Mouse (Mus musculus): Measurements from ENCODE around the gene Gm45062.
"Not testable (repeated sequence)": the region's sequence is repeated elsewhere in the genome, so short reads cannot be mapped to it uniquely, and the experiment has no call there.

Gene Gm45062

DNA sequence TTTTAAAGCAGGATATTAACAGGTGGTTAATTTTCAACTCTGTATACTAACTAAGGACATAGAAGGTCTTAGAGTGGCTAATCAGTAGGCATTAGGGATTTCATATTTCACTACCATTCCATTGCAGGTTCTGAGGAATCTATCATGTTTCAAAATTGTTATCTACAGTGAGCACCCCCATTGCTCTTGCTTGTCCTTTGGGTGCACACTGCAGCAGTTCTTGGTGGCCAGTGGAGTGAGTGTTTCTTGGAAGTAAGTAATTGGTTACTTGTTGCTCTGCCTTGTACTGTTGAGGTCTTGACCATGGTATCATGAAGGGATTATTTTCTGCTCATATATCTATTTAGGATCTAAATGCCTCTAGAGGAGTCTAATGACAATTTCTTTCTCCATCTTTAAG is 57.0 kb downstream of the Gm45062 start:
- DNase-seq: no peak

DNA sequence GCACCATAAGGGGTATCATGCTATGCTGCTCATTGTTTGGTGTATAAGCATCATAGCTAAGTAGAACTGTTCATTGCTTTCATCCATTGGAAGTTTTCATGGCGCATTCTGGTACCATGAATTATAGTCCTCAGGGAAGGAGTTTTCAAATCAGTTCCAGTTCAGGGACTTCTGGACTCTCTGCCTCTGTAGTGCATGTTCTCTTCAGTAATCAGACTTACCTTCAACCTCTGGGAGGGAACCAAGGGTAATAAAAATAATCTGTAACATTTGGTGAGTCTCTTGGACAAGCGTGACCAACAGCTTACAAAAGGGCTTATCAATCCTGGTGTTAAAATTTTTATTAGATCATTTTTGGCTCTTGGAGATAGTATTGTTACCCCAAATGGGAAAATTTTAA is 60.3 kb downstream of the Gm45062 start:
- DNase-seq: no peak

DNA sequence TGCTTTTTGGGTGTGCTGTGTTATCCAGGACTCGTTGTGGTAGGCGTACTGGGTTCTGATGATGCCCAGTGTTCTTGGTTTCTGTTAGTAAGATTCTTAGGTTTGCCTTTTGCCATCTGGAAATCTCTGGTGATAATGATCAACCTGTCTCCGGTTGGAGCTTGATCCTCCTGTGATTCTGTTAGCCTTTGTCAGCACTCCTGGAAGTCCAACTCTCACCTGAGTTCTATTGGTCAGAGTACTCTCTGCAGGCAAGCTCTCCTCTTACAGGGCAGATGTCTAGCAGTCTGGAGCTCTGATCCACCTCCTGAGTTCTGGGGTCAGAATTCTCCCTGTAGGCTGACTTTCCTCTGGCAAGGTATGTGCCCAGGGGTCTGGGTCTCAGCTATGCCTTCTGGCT is 72.2 kb downstream of the Gm45062 start:
- DNase-seq: not testable (repeated sequence)

DNA sequence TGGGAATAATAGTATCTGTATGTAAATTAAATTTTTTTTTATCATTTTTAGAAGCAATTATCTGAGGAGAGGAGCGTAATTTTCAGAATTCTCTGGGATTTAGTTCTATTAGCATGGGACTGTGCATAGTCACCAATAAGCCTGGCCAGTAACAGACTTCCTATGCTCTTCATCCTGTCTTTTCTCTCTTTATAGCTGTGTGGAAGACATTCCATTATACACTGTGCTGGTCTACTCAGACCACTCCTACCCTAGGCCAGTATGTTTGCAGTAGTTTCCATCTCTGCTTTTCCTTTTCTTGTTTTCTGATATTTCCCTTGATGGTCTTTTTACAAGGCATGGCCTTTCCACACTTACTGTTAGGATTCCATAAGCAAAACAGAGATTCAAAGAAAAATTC is 74.1 kb downstream of the Gm45062 start:
- no peak for DNase-seq

DNA sequence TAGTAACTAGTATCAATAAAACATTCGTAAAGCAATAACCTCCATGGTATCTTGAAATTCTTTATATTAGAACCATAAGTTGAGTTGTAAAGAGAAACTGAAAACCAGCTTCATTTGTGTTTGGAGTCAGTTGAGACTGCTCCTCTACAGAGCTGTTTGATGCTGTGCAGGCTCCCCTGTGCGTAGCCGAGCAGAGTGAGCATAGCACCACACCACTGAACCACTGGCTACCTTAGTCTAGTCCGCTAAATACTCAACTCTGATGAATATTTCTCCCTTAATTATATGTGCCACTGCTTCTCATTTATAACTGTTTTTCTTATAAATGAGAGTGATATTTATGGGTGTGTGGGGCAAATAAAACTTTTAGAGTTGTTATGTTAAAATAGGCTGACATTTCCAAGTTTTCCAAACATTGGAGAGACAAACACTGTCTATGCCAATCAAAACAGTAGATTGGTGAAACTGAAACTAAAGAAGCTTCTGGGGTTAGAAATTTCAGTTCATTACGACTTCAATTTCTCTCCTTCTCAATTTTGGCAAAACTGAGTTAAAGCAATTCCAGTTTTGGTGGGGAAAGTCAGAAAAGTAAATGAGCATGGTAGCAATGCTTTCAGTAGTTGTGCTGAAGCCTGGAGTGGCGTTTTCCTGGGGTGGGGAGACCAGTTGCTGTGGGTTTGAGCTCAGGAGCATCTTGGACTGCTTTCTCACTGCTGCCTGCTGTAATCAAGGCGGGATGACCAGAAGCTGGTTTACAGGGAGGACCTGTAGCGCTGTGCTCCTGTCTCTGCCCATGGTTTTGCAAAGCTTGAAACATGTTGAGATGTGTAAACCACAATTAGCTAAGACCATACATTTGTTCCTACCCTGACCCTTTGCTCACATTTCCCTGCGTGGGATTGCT is 77.5 kb downstream of the Gm45062 start:
- DNase-seq: no peak

DNA sequence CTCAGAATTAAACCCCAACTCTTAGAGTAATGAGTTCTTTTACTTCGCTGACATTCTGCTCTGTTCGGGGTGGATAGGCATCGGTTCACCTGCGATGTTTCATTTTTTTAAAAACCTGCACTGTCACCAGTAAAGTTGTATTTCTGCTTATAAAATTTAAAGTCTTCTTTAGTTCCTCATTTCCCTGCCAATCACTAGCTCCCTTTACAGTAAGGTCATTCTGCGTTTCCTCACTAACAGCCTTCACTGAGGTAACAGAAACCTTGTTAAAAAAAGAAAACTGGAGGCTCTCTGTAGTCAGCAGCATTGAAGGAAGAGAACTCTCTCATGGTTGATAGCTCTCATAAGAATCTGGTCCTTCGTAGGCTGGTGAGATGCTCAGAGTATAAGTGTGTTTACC is 80.2 kb downstream of the Gm45062 start:
- DNase-seq: no peak

DNA sequence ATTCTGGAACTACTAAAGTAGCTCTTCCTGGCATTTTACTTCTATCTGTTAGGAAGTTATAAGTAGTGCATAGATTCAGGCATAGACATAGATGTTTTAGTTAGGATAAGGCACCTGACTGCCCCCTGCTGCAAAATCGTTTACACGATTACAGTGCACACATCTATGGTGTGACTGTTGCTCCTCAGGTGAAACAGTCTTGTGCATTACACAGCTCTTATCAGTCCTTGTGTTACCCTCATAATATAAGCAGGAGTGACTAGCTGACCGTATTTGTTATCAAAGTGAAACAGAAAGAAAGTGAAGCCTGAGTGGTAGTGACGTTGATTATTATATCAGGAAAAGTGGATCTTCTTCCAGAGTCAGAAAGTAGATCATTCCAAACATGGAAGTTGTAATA is 84.0 kb downstream of the Gm45062 start:
- no peak for DNase-seq

DNA sequence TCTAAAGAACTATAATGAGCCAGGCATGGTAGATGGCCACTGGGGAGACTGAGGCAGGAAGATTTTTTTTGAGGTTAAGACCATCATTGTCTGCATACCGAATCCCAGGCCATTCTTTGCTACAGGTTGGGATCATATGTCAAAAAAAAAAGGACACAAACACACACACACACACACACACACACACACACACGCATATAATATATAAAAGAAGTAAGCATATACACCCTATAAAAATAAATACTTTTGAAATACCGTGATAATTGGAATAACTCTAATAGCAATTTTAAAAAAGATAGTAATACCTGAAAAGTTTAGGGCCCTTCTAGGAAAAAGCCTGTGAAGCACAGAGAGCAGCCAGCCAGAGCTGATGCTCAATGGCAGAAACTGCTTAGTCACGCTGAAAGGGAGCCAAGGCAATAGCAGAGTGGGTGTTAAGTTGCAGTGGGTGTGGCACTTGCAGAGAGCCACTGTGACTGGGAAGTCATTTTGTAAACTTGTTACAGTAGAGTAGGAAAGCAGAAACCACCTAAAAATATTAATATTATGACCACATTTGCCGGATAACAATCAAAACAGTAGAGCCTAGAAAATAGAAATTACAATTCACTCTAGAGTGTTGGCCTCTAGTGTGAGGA is 86.1 kb downstream of the Gm45062 start:
- peak; percentile 85 for DNase-seq

DNA sequence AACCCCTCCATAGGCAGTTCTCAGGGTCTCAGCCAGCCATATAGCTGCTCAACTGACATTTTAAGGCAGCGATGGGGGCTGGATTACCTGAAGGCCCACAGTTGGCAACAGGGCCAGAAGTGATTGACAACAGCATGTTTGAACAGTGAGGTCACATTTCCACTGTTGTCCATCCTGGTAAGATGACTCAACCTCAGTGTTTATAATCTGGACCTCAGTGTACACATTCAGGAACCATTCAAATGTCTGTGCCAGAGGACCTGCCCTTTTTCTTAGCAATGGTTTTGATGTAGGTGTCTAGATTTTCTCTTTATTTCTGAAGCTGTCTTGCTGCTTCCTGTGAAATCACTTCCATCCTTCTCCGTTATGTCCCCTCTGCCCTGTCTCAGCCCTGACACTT is 87.9 kb downstream of the Gm45062 start:
- peak; percentile 27 for DNase-seq

DNA sequence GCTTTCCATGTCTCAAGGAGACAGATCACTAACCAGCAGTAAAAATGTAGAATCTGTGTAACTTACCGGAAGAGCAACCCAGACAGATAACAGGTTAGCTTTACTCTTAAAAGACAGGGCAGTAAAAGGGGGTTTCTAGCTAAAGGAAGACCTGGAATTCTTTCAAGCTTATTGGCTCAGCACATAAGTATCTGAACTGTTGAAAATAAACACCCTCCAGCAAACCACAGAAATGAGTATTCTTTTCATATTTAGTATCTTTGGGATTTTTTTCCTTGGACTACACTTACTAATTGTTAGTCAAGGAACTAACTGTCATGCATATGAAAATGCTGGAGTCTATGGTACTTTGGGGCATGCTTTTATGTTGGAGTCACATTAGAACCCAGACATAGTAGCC is 89.1 kb downstream of the Gm45062 start:
- DNase-seq: no peak

DNA sequence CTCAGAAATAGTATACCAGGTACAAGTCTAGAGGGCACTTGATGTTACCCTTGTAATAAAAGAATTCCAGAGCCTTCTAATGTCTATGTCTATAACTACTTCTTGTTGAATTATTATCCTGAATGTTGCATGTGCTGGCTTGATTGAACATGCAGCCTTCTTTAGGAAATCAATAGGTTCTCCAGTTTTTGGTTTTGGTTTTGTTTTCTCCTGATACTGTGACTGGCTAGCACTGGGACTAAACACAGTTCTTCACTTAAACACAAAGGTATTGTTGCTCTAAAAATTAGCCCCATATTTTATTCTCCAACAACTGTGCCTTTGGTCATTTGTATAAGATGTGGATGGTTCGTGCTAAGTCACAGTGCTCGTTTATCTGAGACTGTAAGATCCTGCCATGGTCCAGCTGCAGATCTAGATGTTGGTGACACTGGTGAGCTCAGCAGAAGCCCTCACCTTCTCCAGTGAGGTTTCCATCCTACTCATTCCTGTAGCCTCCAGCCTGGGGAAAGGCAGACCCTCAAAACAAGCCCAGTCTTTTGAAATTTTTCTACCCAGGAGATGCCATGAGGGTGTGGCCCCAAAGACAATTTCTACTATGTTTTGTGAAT is 89.9 kb downstream of the Gm45062 start:
- DNase-seq: no peak

DNA sequence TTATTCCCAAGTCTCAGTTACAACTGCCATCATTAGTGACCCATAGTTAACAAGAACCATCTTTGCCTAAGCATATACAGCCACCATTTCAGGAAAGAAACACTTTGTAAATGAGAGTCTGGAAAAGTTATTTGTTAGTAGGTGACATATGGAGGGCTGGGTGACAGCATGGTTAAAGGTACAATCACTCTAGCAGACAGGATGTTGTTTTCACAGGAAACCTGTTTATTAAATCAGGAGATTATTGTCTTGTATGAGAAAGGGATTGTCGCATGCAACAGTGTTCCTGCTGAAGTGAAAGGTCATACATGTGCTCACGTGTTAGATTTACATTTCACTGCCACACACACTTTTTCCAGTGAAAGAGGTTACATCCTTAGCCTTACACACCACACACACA is 92.3 kb downstream of the Gm45062 start:
- no peak for DNase-seq

DNA sequence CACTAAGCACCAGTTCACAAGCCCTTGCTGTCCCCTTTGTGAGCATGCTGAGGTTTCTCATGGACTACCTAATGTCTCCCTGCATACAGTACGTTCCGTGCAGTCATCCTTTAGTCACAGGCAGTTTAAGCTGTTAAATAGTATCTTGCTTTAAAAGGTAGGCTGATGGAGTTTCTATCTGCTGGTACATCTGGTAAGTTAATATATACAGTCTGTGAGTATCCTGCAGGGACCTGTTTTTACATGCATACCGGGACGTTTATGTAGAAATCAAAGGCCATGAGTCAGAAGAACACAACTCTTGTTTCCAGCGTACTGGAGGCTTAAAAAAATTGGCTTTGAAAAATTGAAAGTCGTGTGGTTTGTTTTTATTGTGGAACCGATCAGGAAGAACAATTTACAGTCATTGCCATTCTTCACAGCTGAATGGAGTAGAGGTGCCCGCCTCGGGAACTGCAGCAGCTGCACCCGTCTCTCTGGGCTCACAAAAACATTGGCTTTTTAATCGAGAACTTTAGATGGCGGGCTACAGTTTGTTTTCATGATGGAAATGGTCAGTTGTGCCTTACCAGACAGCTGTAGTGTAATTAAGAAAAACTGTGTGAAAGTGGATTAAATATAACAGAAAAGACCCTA is 93.4 kb downstream of the Gm45062 start:
- no peak for DNase-seq

DNA sequence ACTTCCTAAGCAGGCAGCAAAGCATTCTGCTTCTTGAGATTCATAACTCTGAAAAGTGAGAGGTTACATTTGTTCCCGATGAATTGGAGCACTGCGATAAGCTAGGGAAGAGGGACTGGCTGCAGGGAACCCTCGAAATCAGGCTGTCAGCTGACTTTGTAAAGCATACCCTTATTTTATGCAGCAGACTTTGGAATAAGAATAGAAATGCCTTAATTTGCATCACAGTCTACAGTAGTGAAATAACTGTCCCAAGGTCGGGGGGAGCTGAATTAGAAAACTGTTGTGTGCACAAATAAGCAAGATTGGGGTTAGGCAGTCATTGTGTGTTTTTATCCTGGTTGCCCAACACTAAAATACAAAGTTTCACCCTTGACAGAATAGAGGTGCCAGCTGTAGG is 94.2 kb downstream of the Gm45062 start:
- no peak for DNase-seq

DNA sequence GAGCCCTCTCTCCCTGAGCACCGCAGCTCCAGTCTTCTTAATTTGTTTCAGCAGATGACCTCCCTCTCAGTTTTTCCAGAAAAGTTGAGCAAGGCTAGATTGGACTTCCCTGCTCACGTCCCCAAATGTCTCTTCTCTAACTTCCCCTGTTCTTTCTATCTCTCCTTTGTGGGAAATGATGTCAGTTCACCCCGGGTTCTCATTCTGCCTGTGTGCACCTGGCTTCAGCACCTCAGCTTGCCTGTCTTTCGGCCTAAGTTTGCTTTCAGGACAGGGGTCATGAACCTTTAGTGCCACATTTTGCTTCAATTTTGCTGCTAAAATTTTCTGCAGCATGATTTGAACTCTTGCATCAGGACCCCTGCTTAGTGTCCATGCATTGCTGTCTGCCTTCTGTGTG is 95.6 kb downstream of the Gm45062 start:
- no peak for DNase-seq

DNA sequence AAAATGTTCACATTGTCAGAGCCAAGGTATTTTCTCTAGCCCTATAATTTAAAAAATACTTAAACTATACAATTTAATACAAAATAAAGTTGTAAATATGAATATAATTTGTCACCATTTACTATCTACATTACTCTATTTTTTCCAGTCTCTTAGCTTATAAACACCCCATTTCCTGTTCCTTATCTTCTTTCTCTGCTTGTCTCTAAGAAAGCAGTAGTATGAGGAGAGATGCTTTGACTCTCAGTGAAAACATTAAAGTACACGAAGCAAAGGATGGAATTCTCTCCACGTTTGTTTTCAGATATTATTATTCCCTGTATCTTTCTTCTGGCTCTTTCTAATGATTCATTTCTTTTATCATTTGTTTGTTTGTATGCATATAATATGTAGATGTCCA is 99.0 kb downstream of the Gm45062 start:
- no peak for DNase-seq

DNA sequence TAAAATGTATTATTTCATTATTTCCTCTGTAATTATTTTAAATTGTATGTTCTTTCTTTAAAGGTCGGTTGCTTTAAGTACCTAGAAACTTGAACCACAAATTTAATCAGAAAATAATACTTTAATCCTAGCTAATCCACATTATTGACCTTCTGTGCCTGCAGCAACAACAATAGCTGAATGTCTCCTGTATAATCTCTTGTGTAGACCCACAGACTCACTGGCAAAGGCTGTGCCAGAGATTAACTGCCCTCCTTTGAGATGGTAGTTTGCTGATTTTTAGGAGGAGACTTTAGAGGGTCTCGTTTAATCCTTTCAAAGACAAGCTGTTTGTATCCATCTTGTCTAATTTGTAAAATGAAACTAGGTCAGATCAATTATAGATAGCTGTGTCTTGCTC is 99.5 kb downstream of the Gm45062 start:
- DNase-seq: no peak

DNA sequence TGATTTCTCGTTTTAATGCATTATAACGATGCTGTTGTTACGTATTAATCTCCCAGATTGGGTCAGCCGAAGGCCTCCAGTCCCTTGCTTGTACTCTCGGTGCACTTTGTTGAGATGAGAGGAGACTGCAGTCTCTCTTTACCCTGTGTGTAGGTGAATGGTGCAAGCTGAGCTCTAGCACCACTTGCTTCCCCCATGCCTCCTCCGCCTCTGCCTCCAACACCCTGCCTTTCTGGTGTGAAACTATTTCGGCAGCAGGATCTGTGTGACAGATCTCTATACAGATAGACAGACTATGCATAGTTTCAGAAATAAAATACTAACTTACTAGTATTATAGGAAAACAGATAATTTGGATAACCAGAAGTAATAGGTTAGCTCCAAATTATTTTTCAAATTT is 101.6 kb downstream of the Gm45062 start:
- no peak for DNase-seq

DNA sequence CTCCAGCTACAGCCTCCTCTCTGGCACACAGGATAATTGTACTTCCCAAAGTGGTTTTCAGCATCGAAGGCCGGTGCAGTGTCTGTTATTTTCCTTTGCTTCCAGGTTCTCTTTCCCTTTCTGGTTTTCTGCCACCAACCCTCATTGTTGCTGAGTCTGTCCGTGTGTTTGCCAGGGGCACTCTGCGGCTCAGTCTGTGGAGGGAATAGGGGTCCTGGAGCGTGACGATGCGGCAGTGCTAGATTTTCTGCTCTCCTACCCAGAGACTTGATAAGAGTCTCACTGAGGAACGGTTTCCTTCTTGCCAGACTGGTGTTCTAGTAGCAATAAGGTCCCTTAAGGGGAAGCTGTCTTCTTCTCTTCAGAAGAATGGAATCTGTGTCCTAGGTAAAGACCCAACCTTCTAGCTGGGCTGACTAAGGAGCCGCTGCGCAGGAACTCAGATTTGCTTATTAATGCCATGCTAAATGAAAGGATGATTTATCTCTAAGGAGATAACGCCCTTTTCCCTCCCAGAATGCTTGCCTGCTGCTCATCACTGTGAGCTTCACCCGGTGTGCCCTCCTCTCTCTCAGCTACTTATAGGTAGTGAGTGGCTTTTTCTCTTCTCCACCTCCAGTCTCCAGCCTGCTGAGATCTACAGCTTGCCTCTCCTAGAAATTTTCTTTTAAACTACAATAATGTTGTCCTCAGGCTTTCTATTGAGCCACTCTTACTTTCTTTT is 104.9 kb downstream of the Gm45062 start:
- DNase-seq: no peak

DNA sequence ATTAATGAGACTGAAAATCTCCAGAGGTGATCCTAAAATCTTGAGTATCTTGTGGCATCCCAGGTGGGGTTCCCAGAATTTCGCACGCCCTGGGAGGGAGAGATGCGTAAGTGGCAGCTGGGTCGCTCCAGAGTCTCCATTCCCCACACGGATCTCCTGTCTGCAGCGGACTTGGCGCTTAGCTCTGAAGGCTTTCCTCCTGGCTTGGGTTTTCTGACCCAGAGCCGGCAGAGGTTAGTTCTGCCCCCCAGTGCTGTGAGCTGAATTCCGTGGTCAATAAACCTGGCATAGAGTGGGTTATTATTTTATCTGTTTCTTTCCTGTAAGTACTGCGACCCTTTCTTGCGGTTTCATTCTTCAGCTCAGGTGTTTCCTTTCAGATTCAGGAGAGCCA is 105.5 kb downstream of the Gm45062 start:
- DNase-seq: no peak

DNA sequence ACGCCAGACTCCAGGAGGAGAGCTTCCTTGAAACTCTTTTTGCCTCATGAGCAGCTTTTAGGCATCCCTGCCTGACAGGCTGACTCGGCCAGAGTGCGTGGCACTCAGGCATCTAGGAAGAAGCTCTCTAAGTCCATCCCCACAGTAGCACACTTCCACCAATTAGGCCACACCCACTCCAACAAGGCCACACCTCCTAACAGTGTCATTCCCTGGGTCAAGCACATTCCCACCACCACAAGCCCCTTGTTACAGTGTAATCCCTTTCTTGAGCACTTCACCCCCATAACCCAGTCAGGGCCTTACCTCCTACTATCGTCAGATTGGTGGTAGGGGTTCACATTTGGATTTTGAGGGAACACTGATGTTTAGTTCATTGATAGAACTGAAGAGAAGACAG is 108.4 kb downstream of the Gm45062 start:
- no peak for DNase-seq

DNA sequence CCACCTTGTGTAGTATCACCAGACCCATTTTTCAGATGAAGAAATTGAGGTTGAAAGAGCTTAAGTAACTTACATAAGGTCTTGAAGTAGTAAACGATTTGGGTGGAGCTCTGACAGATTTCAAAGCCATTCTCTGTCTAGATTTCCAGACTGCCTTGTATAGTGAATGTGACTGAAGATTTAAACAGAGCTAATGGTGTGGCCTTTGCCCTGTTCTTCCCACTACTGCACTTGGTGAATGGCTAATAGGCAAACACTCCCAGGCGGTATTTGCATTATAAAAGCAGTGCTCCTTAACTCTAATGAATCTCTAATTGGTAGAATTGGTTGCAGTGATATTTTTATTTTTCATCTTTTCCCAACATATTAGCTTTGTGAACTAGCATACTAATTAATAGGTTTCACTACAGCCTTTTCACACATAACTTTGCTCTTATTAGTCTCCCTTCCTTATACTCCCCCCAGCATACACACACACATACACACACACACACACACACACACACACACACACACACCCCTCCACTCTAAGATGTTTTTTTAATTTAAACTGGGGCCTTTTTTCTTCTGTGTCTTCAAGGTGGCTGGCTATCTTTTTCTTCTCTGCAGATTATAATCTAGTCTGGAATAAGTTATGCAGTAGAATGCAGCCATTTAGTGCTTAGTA is 109.1 kb downstream of the Gm45062 start:
- DNase-seq: no peak
